Mouse (Mus musculus) forebrain, embryonic 15.5 days (tissue): ENCODE results near the gene Timm10b. TPM values are rescaled to one million over a fixed set of nuclear protein-coding genes. Genes with fewer than 3 reads are reported as not detected.

Experiments used
- ATAC-seq: fragments of 200-750 bp; cut with Nextera tagmentation; replicated peaks from 2 replicates; pipeline ENCODE4 v1.8.0; 2017; ENCODE audit warnings: mild to moderate bottlenecking, moderate TSS enrichment, moderate library complexity
- H3K27ac ChIP-seq: fragments of 300-500 bp; sonication (generic); replicated peaks from 2 replicates; pipeline ENCODE4 v1.5.1; 2015; ENCODE audit warnings: mild to moderate bottlenecking, inconsistent platforms
- H3K27me3 ChIP-seq: fragments of 300-500 bp; sonication (generic); 2 replicates; pipeline ENCODE4 v1.6.1; 2015; ENCODE audit warnings: inconsistent platforms
- H3K36me3 ChIP-seq: fragments of 300-500 bp; sonication (generic); 2 replicates; pipeline ENCODE4 v1.6.1; 2015; ENCODE audit warnings: mild to moderate bottlenecking, inconsistent platforms
- H3K4me1 ChIP-seq: fragments of 300-500 bp; sonication (generic); 2 replicates; pipeline ENCODE4 v1.6.1; 2015; ENCODE audit warnings: inconsistent platforms
- H3K4me2 ChIP-seq: fragments of 300-500 bp; sonication (generic); replicated peaks from 2 replicates; pipeline ENCODE4 v1.6.1; 2015; ENCODE audit warnings: mild to moderate bottlenecking, inconsistent platforms
- H3K4me3 ChIP-seq: fragments of 300-500 bp; sonication (generic); 2 replicates; pipeline ENCODE4 v1.5.1; 2015; ENCODE audit warnings: mild to moderate bottlenecking, inconsistent platforms
- H3K9ac ChIP-seq: fragments of 300-500 bp; sonication (generic); replicated peaks from 2 replicates; pipeline ENCODE4 v1.6.1; 2015; ENCODE audit warnings: mild to moderate bottlenecking, inconsistent platforms
- H3K9me3 ChIP-seq: fragments of 300-500 bp; sonication (generic); 2 replicates; pipeline ENCODE4 v1.6.1; 2016; ENCODE audit warnings: inconsistent platforms
- WGBS: fragments of 180-500 bp; shearing (Covaris S2); methylation state at CpG from one replicate; pipeline ENCODE4 v1.1.7; 2015; ENCODE audit warnings: mixed read lengths; 5-methylcytosine and 5-hydroxymethylcytosine counted together
- polyA plus RNA-seq: library from polyadenylated mRNA; unstranded; fragments of >200 nt; fragmentation: Nextera tagmentation; extraction: Ambion mirVana; gene quantifications from 2 replicates; pipeline ENCODE4 v1.2.1, GENCODE M21; 2015

The Timm10b gene
- polyA plus RNA-seq, 1 experiment from 2014 or later, result 135 TPM

DNA sequence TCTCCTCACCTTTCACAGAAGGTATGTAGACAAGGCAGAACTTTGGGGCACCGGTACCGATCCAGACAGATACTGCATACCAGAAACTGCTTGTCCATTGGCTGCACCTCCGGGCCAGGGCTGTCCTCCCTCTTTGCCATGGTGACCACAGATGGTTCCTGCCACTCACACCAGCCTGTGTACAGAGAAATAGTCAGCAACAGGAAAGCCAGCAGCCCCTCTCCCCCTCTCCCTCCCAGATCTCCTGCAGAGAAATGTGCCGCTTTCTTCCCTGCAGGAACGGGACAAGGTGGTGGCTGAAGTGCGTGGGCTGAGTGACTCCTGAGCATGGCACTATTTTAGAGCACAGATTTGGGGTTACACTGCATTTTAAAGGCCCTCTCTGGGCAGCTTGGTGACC lies 14.5 kb upstream of the Timm10b start:
- Histone ChIP-seq H3K4me3 (no peak overlapping the region), H3K4me2 (no peak overlapping the region), H3K36me3 (peaks cover 44% of the 10 kb centered on the region), H3K4me1 (peaks cover 14% of the 10 kb centered on the region), H3K9me3 (no peaks in the 10 kb centered on the region), H3K27ac (no peak overlapping the region), H3K9ac (no peak overlapping the region), H3K27me3 (no peaks in the 10 kb centered on the region)
- 83% methylated on average over 6 of the region's 6 CpGs for WGBS
- no peak for ATAC-seq

DNA sequence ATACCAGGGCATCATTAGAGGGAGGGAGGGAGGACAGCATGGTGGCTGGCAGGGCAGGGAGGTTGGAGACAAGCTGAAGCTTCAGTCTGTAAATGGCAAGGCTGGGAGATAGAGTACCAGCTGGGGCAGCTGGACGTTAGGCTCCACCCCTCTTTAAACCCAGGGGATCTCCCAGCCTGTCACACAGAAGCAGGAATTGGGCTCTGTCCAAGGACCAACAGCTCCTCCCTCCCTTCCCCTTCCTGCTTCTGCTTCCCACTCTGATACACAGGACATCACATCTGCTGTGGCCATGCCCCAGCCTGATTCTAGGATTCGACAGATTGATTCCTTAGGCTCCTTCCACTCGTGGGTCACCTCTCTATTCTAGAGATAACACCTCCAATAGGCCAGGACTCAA lies 11.2 kb upstream of the Timm10b start:
- no peak overlapping the region for H3K4me3 ChIP-seq
- H3K36me3 ChIP-seq, result peaks cover 15% of the 10 kb centered on the region
- H3K4me2 ChIP-seq, result no peak overlapping the region
- no peaks in the 10 kb centered on the region for H3K9me3 ChIP-seq
- H3K9ac ChIP-seq, result no peak overlapping the region
- peak; percentile 7; the same call in 1 of the 2 replicates for ATAC-seq
- 10% methylated on average over 3 of the region's 3 CpGs for WGBS
- H3K27me3 ChIP-seq, result no peaks in the 10 kb centered on the region
- H3K4me1 ChIP-seq, result peaks cover 37% of the 10 kb centered on the region
- H3K27ac ChIP-seq, result peak overlapping the region; percentile 28; the same call in 1 of the 2 replicates

DNA sequence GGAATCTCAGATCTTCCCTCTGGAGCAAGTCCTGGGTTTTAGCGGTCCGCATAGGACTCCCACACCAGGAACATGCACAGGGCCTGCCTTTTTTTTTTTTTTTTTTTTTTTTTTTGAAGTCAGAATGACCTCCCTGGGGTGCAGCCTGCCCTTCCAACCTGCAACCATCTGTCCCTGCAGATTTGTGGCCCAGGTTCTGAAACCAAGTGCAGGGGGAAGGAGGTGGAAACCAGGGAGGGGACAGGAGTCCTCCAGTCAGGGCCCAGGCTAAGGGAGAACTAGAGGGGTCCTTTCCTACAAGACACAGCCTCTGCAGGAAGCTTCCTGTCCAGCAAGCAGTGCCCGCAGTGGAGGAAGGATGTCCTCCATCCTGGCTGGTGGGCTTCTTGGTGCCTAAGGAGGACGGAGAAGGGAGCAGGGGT lies 7.3 kb upstream of the Timm10b start:
- peak overlapping the region; percentile 83 for H3K27ac ChIP-seq
- H3K4me2 ChIP-seq, result peak overlapping the region; percentile 78
- peaks cover 48% of the 10 kb centered on the region for H3K4me1 ChIP-seq
- peak overlapping the region; percentile 96 for H3K9ac ChIP-seq
- no peaks in the 10 kb centered on the region for H3K9me3 ChIP-seq
- ATAC-seq, result no peak
- no peaks in the 10 kb centered on the region for H3K27me3 ChIP-seq
- peak overlapping the region; percentile 95 for H3K4me3 ChIP-seq
- peaks cover 15% of the 10 kb centered on the region for H3K36me3 ChIP-seq
- WGBS, result 15% methylated on average over 4 of the region's 4 CpGs

DNA sequence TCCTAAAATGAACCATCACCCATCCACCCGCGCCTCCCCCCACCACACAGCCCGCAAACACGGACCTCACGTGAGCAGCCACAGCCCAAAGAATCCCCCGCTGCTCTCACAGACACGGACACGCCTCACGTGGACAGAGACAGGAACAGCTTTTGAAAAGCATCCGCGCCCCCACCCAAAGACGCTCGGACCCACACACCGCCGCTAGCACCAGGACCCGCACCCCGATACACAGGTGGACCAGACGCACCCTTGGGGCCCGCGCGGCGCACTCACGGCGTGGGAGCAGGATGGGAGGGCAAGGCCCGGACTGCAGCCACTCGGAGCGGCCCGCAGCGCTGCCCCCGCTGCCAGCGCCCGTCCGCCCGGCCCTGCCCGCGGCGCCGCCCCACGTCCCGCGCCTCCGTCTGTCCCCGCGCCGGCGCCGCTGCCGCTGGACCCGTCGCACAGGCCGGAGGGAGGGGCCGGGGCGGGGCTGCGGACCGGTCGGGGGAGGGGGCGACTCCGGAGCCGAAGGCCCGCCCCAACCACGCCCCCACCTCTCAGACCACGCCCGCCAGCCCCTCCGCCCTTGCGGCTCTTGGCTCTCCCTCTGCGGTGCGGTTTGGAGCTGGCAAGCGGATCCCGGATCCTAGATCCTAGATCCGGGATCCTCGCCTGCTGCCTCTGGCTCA lies 6.6 kb upstream of the Timm10b start, which contains the start of gene Trim3:
Trim3 (minus strand) TSS at position 445 of the 674 bp plus-strand sequence.
- Histone ChIP-seq H3K9me3 (no peaks in the 10 kb centered on the region), H3K4me1 (peaks cover 47% of the 10 kb centered on the region)
- WGBS, result under 1% methylated on average over 61 of the region's 71 CpGs

DNA sequence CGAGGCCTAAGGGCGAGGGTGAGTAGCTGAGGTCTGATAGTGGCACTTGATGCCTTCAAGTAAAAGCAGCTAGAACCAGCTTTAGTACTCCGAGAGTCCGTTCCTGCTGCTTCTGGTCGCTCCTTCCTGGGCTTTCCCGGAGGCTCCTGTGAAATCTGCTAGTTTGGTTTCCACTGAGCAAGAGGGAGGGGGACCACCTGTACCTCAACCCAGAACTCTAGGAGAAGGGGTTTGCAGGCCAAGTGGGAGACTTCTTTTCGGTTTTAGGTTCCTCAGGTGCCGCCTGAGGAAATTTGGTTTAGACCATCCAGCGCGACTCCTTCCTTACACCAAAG lies 6.1 kb upstream of the Timm10b start:
- peaks cover 43% of the 10 kb centered on the region for H3K4me1 ChIP-seq
- H3K4me2 ChIP-seq, result peak overlapping the region; percentile 78
- WGBS, result 3% methylated on average over 10 of the region's 10 CpGs

More for the DNA sequence above, 6.6 kb upstream of the Timm10b start, which contains the start of gene Trim3:
- Histone ChIP-seq H3K36me3 (peaks cover 20% of the 10 kb centered on the region), H3K9ac (peak within 1 kb of the TSS; percentile 96), H3K27ac (peak within 1 kb of the TSS; percentile 83), H3K4me3 (peak within 1 kb of the TSS; percentile 95), H3K4me2 (peak within 1 kb of the TSS; percentile 78), H3K27me3 (no peaks in the 10 kb centered on the region)
- ATAC-seq, result peak; percentile 87

DNA sequence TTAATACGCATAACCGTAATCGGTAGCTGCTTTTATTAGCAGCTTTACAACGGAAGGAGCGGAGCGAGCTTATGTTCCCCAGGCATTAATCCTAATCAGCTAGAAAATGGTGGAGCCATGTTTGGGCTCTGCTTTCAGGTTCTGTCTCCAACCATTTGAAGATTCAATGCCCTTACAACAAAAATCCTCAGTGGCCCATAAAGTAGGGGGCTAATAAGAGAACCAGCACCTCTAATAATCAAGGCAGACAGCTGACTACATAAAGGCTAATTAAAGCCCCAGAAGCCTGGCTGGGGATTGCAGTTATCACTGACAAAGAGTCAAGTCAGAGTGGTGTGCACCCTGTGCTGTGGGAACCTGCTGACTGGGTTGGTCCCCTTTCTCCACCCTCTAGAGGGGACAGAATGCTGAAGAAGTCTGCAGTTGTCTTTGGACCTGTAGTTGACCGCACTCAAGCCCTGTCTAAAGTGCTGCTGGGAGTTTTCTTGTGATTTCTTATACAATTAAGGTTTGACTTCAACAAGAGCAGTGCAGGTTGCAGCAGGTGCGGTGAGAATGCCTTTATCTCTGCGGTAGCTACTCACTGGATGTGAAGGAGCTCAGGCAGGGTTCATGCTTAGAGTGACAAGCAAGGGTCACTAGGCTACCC lies 5.5 kb upstream of the Timm10b start:
- H3K27ac ChIP-seq, result peak overlapping the region; percentile 83
- no peak for ATAC-seq
- H3K27me3 ChIP-seq, result no peaks in the 10 kb centered on the region
- peaks cover 43% of the 10 kb centered on the region for H3K4me1 ChIP-seq
- peaks cover 20% of the 10 kb centered on the region for H3K36me3 ChIP-seq
- 40% methylated on average over 9 of the region's 9 CpGs for WGBS
- H3K4me3 ChIP-seq, result peak overlapping the region; percentile 95; the same call in 1 of the 2 replicates
- no peak overlapping the region for H3K9ac ChIP-seq
- H3K4me2 ChIP-seq, result peak overlapping the region; percentile 78
- no peaks in the 10 kb centered on the region for H3K9me3 ChIP-seq

More for the DNA sequence above, 6.1 kb upstream of the Timm10b start:
- Histone ChIP-seq H3K27me3 (no peaks in the 10 kb centered on the region), H3K36me3 (peaks cover 20% of the 10 kb centered on the region), H3K9me3 (no peaks in the 10 kb centered on the region), H3K9ac (peak overlapping the region; percentile 96), H3K27ac (peak overlapping the region; percentile 83), H3K4me3 (peak overlapping the region; percentile 95)
- no peak for ATAC-seq

DNA sequence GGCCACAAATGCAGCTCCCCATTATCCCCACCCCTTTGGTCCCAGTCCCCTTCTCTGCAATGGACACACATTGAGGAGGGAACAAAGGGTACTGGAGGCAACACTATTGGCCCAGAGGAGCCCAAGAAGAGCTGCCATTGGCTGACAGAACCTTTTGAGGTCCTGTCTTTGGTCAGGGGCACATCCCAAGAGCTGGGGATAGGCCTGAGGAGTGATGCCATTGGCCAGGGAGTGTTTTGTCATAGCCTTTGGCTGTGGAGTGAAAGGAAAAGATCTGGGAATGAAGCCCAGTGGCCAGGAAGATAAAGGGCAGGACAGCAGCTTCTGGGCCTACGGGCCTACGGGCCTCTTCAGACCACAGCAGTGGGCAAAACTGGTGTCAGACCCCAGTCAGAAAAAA lies 4.1 kb upstream of the Timm10b start:
- Histone ChIP-seq H3K9me3 (no peaks in the 10 kb centered on the region), H3K4me1 (peaks cover 43% of the 10 kb centered on the region), H3K27me3 (no peaks in the 10 kb centered on the region), H3K27ac (no peak overlapping the region), H3K36me3 (peaks cover 20% of the 10 kb centered on the region), H3K9ac (no peak overlapping the region), H3K4me3 (no peak overlapping the region), H3K4me2 (no peak overlapping the region)
- ATAC-seq, result no peak
- WGBS, result 90% methylated on average over 2 of the region's 2 CpGs

DNA sequence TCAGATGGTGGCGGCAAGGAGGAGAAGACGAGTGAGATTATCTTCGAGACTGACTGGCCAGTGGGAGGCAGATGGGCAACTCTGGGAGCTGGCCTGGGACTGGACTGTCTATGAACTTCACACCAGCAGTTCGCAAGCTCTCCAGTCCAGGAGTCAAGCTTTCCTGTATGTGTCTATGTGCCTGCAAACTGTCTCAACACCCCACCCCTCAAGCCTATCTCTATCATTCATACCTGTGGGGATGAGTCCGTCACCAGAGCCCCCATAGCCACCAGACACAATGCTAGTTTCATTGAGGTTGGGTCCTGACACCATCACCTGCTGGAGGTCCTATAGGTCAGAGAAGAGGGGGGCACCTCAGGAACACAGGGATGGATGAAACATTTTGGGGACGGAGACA lies 1.1 kb upstream of the Timm10b start:
- no peak overlapping the region for H3K9ac ChIP-seq
- no peaks in the 10 kb centered on the region for H3K9me3 ChIP-seq
- peaks cover 32% of the 10 kb centered on the region for H3K4me1 ChIP-seq
- no peak overlapping the region for H3K4me3 ChIP-seq
- H3K36me3 ChIP-seq, result peaks cover 27% of the 10 kb centered on the region
- no peak for ATAC-seq
- 0 out of 2 replicates have a peak overlapping the region, but pooled peaks have one; percentile 5 for H3K4me2 ChIP-seq
- WGBS, result 91% methylated on average over 6 of the region's 6 CpGs
- H3K27me3 ChIP-seq, result no peaks in the 10 kb centered on the region
- no peak overlapping the region for H3K27ac ChIP-seq

DNA sequence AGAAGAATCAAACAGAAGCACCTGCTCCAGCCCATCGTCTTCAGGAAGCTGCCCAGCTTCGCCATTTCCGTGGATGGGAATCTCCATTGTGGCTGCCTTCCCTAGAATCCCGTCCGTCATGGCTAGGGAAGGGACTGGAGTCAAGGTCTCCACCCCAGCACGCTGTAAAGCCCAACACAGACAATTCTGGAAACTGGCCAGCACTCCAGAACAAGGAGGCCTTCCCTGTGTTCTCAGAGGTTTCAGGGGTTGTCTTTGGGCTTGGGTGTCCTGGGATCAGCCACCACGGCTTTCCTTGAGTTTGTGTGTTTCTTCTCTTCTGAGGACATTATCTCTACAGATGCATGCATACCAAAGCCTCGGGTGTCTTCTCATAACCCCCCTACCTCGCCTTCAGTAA lies 552 bp upstream of the Timm10b start:
- Histone ChIP-seq H3K9me3 (no peaks in the 10 kb centered on the region), H3K4me2 (peak overlapping the region; percentile 93), H3K27ac (no peak overlapping the region), H3K4me1 (peaks cover 27% of the 10 kb centered on the region), H3K9ac (no peak overlapping the region), H3K4me3 (peak overlapping the region; percentile 55), H3K36me3 (peaks cover 28% of the 10 kb centered on the region), H3K27me3 (no peaks in the 10 kb centered on the region)
- 70% methylated on average over 9 of the region's 9 CpGs for WGBS
- ATAC-seq, result no peak

DNA sequence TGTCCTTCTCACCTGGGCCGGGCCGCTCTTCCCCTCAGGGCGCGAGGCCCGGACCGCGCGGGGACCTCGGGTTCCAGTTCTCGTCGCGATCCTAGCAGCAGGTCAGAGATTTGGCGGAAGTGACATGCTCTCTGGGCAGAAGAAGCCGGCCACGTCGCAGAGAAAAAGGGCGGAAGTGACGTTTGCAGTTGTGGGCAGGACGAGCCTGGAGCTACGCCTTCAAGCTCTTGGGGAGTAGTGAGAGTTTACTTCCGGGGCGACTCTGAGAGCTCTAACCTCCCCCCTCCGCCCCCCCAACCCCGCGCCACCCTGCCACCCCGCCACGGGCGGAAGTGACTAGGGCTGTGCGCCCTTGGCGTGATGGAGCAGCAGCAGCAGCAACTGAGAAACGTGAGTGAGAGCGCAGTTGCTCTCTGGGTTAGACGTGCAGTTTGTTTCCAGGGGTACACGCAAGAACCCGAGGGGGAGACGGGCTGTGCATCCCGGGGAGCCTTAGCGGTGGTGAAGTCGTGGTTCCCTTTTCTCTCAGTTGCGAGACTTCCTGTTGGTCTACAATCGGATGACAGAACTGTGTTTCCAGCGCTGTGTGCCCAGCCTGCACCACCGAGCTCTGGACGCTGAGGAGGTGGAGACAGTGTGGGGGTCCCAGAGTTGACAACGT lies 507 bp downstream of the Timm10b start, which contains the start of the genes Arfip2 and Gm45799:
Arfip2 (minus strand) TSS at position 184 of the 661 bp plus-strand sequence.
Gm45799 (plus strand) TSS at position 320 of the 661 bp plus-strand sequence.
- peaks cover 28% of the 10 kb centered on the region for H3K36me3 ChIP-seq
- peak within 1 kb of the TSS; percentile 55 for H3K4me3 ChIP-seq
- no peaks in the 10 kb centered on the region for H3K27me3 ChIP-seq
- H3K4me2 ChIP-seq, result peak within 1 kb of the TSS; percentile 93
- under 1% methylated on average over 45 of the region's 45 CpGs for WGBS
- ATAC-seq, result peak; percentile 96
- H3K9ac ChIP-seq, result peak within 1 kb of the TSS; percentile 79
- H3K9me3 ChIP-seq, result no peaks in the 10 kb centered on the region
- peak within 1 kb of the TSS; percentile 80 for H3K27ac ChIP-seq
- peaks cover 24% of the 10 kb centered on the region for H3K4me1 ChIP-seq

DNA sequence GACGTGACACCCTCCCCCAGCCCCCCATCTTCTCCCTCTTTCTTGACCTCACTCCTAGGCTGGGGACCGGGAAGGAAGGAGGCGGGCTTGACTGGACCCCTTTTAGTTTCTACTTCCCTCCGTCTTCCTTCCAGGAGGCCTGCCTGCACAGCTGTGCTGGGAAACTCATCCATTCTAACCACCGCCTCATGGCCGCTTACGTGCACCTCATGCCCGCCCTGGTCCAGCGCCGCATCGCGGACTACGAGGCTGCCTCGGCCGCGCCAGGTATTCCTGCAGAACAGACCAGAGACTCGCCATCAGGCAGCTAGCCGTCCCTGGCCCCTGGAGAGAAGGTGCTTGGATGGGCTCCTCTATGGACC lies 1.0 kb downstream of the Timm10b start:
- Histone ChIP-seq H3K4me3 (peak overlapping the region; percentile 55), H3K4me1 (peaks cover 24% of the 10 kb centered on the region), H3K9ac (peak overlapping the region; percentile 79), H3K27ac (peak overlapping the region; percentile 80), H3K36me3 (peaks cover 26% of the 10 kb centered on the region), H3K9me3 (no peaks in the 10 kb centered on the region), H3K27me3 (no peaks in the 10 kb centered on the region), H3K4me2 (peak overlapping the region; percentile 93)
- WGBS, result under 1% methylated on average over 18 of the region's 18 CpGs
- no peak for ATAC-seq

DNA sequence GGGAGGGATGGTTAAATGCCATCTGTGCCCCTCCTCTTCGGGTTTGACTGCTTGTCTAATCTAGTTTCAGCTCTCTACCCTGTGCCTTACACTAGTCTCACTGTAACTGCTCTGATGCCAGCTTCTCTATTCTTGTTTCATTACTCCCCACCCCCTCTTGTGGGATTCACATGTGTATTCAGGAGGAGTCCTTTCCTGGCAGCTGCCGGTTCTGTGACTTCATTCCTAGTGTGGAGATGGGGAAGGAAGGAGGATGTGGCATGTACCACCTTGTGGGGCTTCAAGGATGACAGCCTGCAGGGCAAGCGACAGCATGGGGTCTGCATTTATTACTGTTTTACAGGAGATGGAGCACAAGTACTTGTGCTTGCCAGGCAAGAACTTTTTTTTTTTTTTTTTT lies 2.1 kb downstream of the Timm10b start:
- H3K27me3 ChIP-seq, result no peaks in the 10 kb centered on the region
- peak overlapping the region; percentile 55; the same call in 1 of the 2 replicates for H3K4me3 ChIP-seq
- ATAC-seq, result no peak
- no peaks in the 10 kb centered on the region for H3K9me3 ChIP-seq
- no peak overlapping the region; the same call in 1 of the 2 replicates for H3K9ac ChIP-seq
- no peak overlapping the region for H3K4me2 ChIP-seq
- no peak overlapping the region for H3K27ac ChIP-seq
- peaks cover 19% of the 10 kb centered on the region for H3K36me3 ChIP-seq
- 86% methylated on average over 3 of the region's 3 CpGs for WGBS
- H3K4me1 ChIP-seq, result peaks cover 24% of the 10 kb centered on the region
